Mouse (Mus musculus): ENCODE results near the gene Bex1.
"Not testable (repeated sequence)": the region's sequence is repeated elsewhere in the genome, so short reads cannot be mapped to it uniquely, and the experiment has no call there.

Bex1 gene

GRCm38 (mm10) chrX:136214729-136215677 lies at the start of gene Bex1, which contains the start of gene Tceal7:
Gene Bex1 (minus strand): TSS chrX:136215513.
Gene Tceal7 (plus strand): TSS chrX:136214779.
- not testable (repeated sequence) for DNase-seq

GRCm38 (mm10) chrX:136252023-136252729 lies 36.9 kb upstream of the Bex1 start:
- DNase-seq, result no peak

- DNase-seq, result peak in 1 of 2 experiments; percentile 13
Measured at GRCm38 (mm10) chrX:136249671-136250070, 34.4 kb upstream of the Bex1 start.

GRCm38 (mm10) chrX:136248811-136249210 lies 33.5 kb upstream of the Bex1 start:
- DNase-seq, result peak; percentile 32 to 46

- DNase-seq, result peak; percentile 31 to 52
Measured at GRCm38 (mm10) chrX:136245521-136246071, 30.3 kb upstream of the Bex1 start.

GRCm38 (mm10) chrX:136244574-136245229 lies 29.4 kb upstream of the Bex1 start, which contains the start of gene Tceal9:
Gene Tceal9 (plus strand): TSS chrX:136245079.
- DNase-seq, result peak; percentile 79 to 86

GRCm38 (mm10) chrX:136243181-136243580 lies 27.9 kb upstream of the Bex1 start:
- DNase-seq, result no peak

GRCm38 (mm10) chrX:136238118-136238517 lies 22.8 kb upstream of the Bex1 start:
- DNase-seq, result peak in 1 of 2 experiments; percentile 39

- no peak for DNase-seq
Measured at GRCm38 (mm10) chrX:136227768-136228167, 12.5 kb upstream of the Bex1 start.

GRCm38 (mm10) chrX:136223714-136224113 lies 8.4 kb upstream of the Bex1 start:
- no peak for DNase-seq

GRCm38 (mm10) chrX:136216303-136216702 lies 990 bp upstream of the Bex1 start:
- DNase-seq, result no peak

- DNase-seq, result no peak
Measured at GRCm38 (mm10) chrX:136213396-136213795, 1.9 kb downstream of the Bex1 start.

GRCm38 (mm10) chrX:136204406-136204805 lies 10.9 kb downstream of the Bex1 start:
- DNase-seq, result no peak

- DNase-seq, result peak in 1 of 2 experiments; percentile 9
Measured at GRCm38 (mm10) chrX:136203664-136204066, 11.6 kb downstream of the Bex1 start, which contains the start of gene Tceal5. Gene Tceal5 (minus strand): TSS chrX:136203876.

GRCm38 (mm10) chrX:136203257-136203656 lies 12.1 kb downstream of the Bex1 start:
- no peak for DNase-seq

- DNase-seq, result peak in 1 of 2 experiments; percentile 44
Measured at GRCm38 (mm10) chrX:136196873-136197272, 18.4 kb downstream of the Bex1 start.

- DNase-seq, result no peak
Measured at GRCm38 (mm10) chrX:136195193-136195944, 19.9 kb downstream of the Bex1 start.

GRCm38 (mm10) chrX:136183107-136183506 lies 32.2 kb downstream of the Bex1 start:
- DNase-seq, result no peak

GRCm38 (mm10) chrX:136180897-136181553 lies 34.3 kb downstream of the Bex1 start:
- DNase-seq, result peak in 1 of 2 experiments; percentile 26

GRCm38 (mm10) chrX:136172786-136173185 lies 42.5 kb downstream of the Bex1 start:
- no peak for DNase-seq

- peak; percentile 80 to 86 for DNase-seq
Measured at GRCm38 (mm10) chrX:136172118-136172551, 43.2 kb downstream of the Bex1 start, which contains the start of gene Tceal8. Gene Tceal8 (minus strand): TSS chrX:136172342.
